Mouse (Mus musculus) yolk sac, embryonic 10.5 days (tissue): ENCODE results near the gene Timp1.
A peak's percentile ranks its signal among the peaks of the same experiment; 100 is the strongest.

Source experiments
- DNase-seq: peaks from one replicate; pipeline ENCODE4 v3.0.0-alpha.2; 2017; ENCODE audit warnings: low spot score

Timp1 gene

GRCm38 (mm10) chrX:20869962-20870513, at the start of gene Timp1:
Gene Timp1, plus strand, starts transcription at chrX:20870166.
- DNase-seq, result peak; percentile 64

GRCm38 (mm10) chrX:20828934-20829333, 41.0 kb upstream of the Timp1 start:
- peak; percentile 14 for DNase-seq

- no peak for DNase-seq
Observed at GRCm38 (mm10) chrX:20847232-20847631, 22.7 kb upstream of the Timp1 start.

DNA sequence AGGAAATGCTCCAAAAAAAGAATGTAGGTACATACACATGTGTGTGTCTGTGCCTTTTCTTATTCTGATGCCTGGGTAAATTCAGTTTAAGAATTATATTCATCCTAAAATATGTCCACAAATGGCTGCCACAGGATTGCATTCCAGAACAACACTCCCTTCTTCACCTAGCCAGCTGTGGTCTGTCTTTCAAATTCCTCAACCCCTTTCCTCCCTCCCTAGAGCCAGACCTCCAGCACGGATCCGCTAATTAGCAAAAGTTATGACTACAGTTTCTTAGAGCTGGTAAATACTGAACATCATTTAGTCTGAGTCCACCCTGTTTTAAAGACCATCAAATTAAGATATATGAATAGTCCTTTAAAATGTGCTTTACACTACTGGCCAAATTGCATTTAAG, 22.1 kb upstream of the Timp1 start:
- no peak for DNase-seq

GRCm38 (mm10) chrX:20848256-20848984, 21.5 kb upstream of the Timp1 start:
- peak; percentile 93 for DNase-seq

- no peak for DNase-seq
Observed at GRCm38 (mm10) chrX:20853794-20854193, 16.2 kb upstream of the Timp1 start.

GRCm38 (mm10) chrX:20861453-20862104, 8.4 kb upstream of the Timp1 start:
- DNase-seq, result no peak

- DNase-seq, result no peak
Observed at GRCm38 (mm10) chrX:20862105-20863065, 7.6 kb upstream of the Timp1 start.

DNA sequence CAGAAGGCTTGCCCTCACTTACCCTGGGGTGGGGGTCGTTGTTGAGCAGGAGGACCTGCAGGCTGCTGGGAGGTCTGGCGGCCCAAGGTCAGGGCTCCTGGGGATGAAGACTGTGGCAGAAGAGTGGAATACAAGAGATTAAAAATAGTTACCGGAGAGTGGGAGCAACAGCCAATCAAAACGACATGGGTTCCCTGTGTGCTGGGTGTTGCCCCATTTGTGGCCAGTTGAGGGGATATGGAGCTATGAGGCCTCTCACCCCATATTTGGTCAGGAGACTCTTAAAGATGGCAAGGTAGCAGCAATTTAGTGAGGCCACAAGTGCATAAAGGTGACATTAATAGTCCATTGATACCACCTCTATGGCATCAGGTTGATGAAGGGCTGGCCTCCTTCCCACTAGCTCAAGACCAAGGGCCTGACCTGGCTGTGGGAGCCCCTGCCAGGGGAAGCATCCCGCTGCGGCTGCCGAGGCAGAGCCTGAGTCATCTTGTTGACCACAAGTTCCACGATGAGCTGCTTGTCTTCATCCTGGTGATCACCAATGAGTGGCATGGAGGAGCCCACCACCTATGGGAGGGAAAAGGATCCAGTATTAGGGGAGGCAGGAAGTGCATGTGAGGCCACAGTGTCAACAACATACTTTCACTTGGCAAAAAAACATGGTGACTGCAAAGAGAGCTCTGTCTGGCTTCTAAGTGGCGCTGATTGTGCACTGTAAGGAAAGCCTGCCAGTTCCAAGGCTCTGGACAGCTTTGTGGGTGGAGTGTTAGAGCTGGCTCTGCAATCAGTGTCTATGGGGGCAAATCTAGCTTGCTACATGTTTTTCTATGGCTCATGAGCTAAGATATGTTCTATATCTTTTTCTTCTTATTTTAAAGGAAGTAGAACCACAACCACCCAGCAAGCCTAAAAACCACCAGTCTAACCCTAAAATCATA, 6.5 kb upstream of the Timp1 start:
- DNase-seq, result no peak

DNA sequence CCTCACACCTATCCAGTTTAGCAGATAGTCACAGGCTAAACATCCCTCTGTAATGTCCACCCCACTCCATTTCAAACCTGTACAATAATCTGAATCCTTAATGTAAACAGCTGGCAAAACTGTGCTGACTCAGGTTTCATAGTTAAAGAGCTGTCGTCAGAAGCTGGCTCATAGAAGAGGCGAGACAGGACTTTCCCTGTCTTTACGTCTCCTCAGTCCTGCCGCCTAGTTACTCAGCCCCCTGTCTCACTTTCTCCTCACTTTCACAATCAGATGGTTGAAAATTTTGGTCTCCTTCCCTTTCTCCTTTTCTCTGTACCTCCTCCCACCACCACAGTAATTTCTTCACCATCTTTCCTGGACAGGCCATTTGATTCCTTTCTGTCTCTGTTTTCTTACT, 1.9 kb upstream of the Timp1 start:
- no peak for DNase-seq

DNA sequence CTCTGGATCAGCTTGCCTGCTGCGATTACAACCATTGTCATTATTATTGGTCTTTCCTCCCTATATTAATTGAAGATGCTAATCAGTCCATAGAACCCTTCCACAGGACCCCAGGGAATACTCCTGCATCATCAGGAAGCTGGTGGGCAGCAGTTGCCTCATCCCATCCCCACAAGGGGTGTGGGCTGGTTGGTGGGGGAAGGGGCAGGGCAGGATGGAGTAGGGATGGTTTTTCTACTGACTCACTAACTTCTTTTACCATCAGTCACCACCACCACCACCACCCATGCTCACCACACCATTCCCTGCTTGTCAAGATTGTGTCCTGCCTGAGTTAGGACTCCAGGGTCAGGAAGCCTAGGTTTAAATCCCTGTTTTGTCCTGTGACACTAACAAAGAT, 763 bp upstream of the Timp1 start:
- DNase-seq, result no peak

DNA sequence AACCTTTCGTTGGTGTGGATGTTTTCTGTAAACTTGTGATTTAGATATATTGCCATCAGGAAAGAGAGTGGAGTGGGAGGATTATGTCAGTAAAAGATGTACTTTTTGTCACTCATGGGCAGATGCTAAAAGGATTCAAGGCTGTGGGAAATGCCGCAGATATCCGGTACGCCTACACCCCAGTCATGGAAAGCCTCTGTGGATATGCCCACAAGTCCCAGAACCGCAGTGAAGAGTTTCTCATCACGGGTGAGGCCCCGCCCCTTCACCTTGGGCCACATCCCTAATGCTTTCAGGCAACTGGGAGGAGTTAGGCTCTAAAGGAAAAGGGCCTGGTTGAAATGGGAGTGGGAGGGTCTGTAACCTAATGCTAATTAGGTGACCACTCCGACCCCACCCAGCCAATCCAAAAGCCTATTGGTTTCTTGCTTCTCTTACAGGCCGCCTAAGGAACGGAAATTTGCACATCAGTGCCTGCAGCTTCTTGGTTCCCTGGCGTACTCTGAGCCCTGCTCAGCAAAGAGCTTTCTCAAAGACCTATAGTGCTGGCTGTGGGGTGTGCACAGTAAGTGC, 3.0 kb downstream of the Timp1 start:
- DNase-seq, result no peak

- DNase-seq, result no peak
Observed at GRCm38 (mm10) chrX:20875241-20875640, 5.3 kb downstream of the Timp1 start.

DNA sequence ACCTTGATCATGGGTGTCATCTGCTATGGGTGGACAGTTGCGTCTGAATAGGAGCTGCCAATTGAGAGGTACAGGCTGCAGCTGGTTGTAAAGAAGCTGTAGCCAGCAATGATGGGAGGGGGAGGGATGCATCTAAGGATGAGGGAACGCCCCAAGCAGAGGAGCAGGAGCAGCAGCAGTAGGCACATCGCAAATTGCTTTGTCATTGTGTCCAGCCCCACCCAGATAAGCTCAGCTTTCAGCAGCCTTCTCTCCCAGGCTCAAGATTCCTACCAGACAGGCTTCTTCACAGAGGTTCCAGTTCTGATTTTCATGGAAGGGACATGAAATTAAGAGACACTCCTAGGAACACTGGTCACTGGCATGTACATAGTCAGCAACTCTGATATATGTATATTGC, 40.1 kb downstream of the Timp1 start:
- DNase-seq, result no peak

DNA sequence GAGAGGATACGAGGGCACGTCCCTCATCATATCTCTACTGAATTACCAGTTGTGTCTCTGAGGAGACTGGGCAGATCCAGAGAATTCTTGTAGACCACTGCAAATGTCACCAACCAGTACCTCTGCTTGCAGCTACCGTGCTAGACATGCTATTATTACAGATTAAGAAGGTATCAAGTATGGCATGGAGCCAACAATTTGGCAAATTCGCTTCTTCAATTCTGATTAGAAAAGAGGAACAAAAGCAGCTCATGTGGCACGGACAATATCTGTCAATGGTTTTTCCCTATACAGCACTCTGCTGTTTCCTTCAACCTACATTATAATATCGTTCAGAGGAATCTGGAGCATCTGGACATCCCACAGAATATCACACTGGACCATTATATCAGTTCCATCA, 43.8 kb downstream of the Timp1 start:
- no peak for DNase-seq

DNA sequence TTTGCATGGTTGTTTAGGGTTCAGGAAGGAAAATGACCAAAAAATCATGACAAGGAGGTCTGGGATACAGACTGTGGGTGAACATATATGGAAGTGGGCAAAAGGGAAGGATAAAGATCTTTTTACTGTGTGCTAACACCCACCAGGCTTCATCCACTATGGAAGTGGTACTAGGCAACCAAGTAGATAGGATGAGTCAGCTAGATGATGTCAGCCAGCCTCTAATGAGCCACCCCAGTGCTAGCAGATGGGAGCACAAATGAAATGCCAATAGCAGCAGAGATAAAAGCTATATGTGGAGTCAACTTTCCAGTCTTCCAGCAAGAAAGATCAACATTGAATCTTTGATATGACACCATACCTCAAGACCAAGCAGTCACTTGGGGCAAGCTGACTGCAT, 45.1 kb downstream of the Timp1 start:
- no peak for DNase-seq

GRCm38 (mm10) chrX:20920249-20920843, 50.4 kb downstream of the Timp1 start:
- DNase-seq, result no peak

GRCm38 (mm10) chrX:20920844-20921364, 50.9 kb downstream of the Timp1 start, which contains the start of gene Syn1:
Gene Syn1, minus strand, starts transcription at chrX:20921004.
- DNase-seq, result peak; percentile 78

- no peak for DNase-seq
Observed at GRCm38 (mm10) chrX:20921366-20921765, 51.4 kb downstream of the Timp1 start.

GRCm38 (mm10) chrX:20923506-20923905, 53.5 kb downstream of the Timp1 start:
- DNase-seq, result no peak
